Mouse (Mus musculus): Measurements from ENCODE around the gene Gm10203.

- TF ChIP-seq EP300 (IDR thresholded peaks at IDR 0.05; ENCODE audit: low read depth), result no peak
- TF ChIP-seq CTCF (IDR thresholded peaks at IDR 0.05; ENCODE audit: low read depth), result no peak
Observed at GRCm38 (mm10) chr6:149097276-149097675, 32.7 kb upstream of the Gm10203 start.

All from liver, embryonic 14.5 days (tissue).